Mouse (Mus musculus) midbrain, embryonic 16.5 days (tissue): ENCODE measurements around the gene Mrpl38. TPM values are rescaled to one million over a fixed set of nuclear protein-coding genes. Genes with fewer than 3 reads are reported as not detected.
"Not testable (repeated sequence)": the region's sequence is repeated elsewhere in the genome, so short reads cannot be mapped to it uniquely, and the experiment has no call there.

Experiments
- ATAC-seq: fragments of 200-750 bp; cut with Nextera tagmentation; 2 replicates; pipeline ENCODE4 v1.8.0; 2017; ENCODE audit warnings: moderate TSS enrichment
- H3K27ac ChIP-seq: fragments of 300-500 bp; sonication (generic); 2 replicates; pipeline ENCODE4 v1.5.1; 2014; ENCODE audit warnings: mild to moderate bottlenecking, low read length, mixed read lengths
- H3K27me3 ChIP-seq: fragments of 300-500 bp; sonication (generic); 2 replicates; pipeline ENCODE4 v1.6.1; 2014; ENCODE audit warnings: low read depth, low read length, mixed read lengths; ENCODE audit not compliant: control insufficient read depth, insufficient read depth
- H3K36me3 ChIP-seq: fragments of 300-500 bp; sonication (generic); 2 replicates; pipeline ENCODE4 v1.6.1; 2014; ENCODE audit warnings: mild to moderate bottlenecking, low read length, moderate library complexity, mixed read lengths; ENCODE audit not compliant: control insufficient read depth, insufficient read depth
- H3K4me1 ChIP-seq: fragments of 300-500 bp; sonication (generic); 2 replicates; pipeline ENCODE4 v1.6.1; 2014; ENCODE audit warnings: mild to moderate bottlenecking, low read length, mixed read lengths; ENCODE audit not compliant: control insufficient read depth, insufficient read depth
- H3K4me2 ChIP-seq: fragments of 300-500 bp; sonication (generic); 2 replicates; pipeline ENCODE4 v1.6.1; 2014; ENCODE audit warnings: mild to moderate bottlenecking, low read length, mixed read lengths
- H3K4me3 ChIP-seq: fragments of 300-500 bp; sonication (generic); 2 replicates; pipeline ENCODE4 v1.5.1; 2014; ENCODE audit warnings: low read depth, mild to moderate bottlenecking, low read length, moderate library complexity, mixed read lengths
- H3K9ac ChIP-seq: fragments of 300-500 bp; sonication (generic); 2 replicates; pipeline ENCODE4 v1.6.1; 2014; ENCODE audit warnings: low read depth, low read length, mixed read lengths
- H3K9me3 ChIP-seq: fragments of 300-500 bp; sonication (generic); replicated peaks from 2 replicates; pipeline ENCODE4 v1.6.1; 2014; ENCODE audit warnings: mild to moderate bottlenecking, low read length, mixed read lengths; ENCODE audit not compliant: control insufficient read depth, poor library complexity, severe bottlenecking
- WGBS: fragments of 180-500 bp; shearing (Covaris S2); extraction: QIAGEN DNeasy Blood & Tissue Kit; methylation state at CpG from one replicate; pipeline ENCODE4 v1.1.7; 2014; 5-methylcytosine and 5-hydroxymethylcytosine counted together
- polyA plus RNA-seq: library from polyadenylated mRNA; unstranded; fragments of >200 nt; fragmentation: Nextera tagmentation; extraction: Ambion mirVana; gene quantifications from 2 replicates; pipeline ENCODE4 v1.2.1, GENCODE M21; 2015

The Mrpl38 gene
- polyA plus RNA-seq, 1 experiment from 2014 or later, result 84.6 TPM

DNA sequence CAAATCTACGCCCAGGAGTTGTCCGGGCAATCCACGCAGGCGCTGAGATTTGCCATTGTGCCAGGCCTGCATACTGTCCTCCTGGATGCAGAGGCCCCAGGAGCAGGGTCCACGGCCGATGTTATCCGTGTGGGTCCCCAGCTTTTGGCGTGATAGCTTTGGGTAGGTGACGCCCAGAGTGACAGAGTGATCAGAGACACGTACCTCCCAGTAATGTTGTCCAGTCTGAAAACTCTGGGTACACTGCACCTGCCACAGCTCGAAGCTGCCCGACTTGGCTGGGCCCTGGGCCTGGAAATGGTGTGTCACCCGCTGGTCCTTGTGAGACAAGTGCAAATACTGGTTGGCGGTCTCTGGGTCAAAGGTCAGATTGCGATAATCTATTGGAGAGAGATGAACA lies 12.4 kb downstream of the Mrpl38 start:
- no peaks in the 10 kb centered on the region for H3K9me3 ChIP-seq
- H3K9ac ChIP-seq, result no peak overlapping the region
- no peak overlapping the region for H3K27ac ChIP-seq
- peaks cover 8% of the 10 kb centered on the region; the same call in 1 of the 2 replicates for H3K36me3 ChIP-seq
- ATAC-seq, result no peak
- H3K4me2 ChIP-seq, result no peak overlapping the region
- WGBS, result 95% methylated on average over 15 of the region's 15 CpGs
- H3K4me3 ChIP-seq, result no peak overlapping the region
- peaks cover 9% of the 10 kb centered on the region for H3K4me1 ChIP-seq
- H3K27me3 ChIP-seq, result no peaks in the 10 kb centered on the region

DNA sequence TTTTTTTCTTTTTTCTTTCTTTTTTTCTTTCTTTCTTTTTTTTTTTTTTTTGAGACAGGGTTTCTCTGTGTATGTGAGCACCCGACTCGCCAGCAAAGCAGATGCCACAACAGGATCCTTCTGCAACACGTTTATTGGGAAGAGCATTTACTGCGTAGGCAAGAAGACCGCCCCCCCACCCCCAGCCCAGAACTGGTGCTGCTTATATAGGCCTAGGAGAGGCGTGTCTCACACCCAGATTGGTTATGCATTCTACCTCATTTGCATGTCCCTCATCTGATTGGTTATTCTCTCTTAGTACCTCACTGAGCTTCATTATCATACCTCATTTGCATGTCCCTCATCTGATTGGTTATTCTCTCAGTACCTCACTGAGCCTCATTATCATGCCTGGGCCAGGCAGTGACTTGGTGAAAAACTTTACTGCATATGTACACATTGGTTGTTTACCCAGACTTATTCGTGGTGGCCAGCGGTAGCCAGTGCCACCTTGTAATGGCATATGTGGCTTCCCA lies 16.9 kb downstream of the Mrpl38 start:
- WGBS, result 94% methylated on average over 8 of the region's 8 CpGs
- not testable (repeated sequence) for H3K4me1 ChIP-seq, H3K9me3 ChIP-seq, H3K36me3 ChIP-seq, H3K4me2 ChIP-seq, H3K9ac ChIP-seq, ATAC-seq, H3K4me3 ChIP-seq, H3K27ac ChIP-seq, H3K27me3 ChIP-seq

DNA sequence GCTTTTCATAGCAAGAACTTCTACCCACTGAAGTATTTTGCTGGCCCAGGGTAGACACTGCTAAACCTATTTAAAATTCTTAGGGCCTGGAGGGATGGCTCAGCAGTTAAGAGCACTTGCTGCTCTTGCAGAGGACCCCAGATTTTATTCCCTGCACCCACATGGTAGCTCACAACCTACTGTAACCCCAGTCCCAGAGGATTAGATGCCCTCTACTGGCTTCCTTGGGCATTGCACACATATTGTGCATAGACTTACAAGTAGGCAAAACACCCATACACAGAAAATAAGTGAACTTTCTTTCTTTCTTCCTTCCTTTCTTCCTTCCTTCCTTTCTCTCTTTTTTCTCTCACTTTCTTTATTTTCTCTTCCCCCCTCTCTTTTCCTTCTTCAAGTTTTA lies 20.8 kb downstream of the Mrpl38 start:
- Histone ChIP-seq H3K27ac (no peak overlapping the region), H3K4me1 (no peaks in the 10 kb centered on the region), H3K9me3 (no peaks in the 10 kb centered on the region), H3K9ac (no peak overlapping the region), H3K4me2 (no peak overlapping the region), H3K4me3 (no peak overlapping the region), H3K36me3 (no peaks in the 10 kb centered on the region), H3K27me3 (no peaks in the 10 kb centered on the region)
- ATAC-seq, result no peak

DNA sequence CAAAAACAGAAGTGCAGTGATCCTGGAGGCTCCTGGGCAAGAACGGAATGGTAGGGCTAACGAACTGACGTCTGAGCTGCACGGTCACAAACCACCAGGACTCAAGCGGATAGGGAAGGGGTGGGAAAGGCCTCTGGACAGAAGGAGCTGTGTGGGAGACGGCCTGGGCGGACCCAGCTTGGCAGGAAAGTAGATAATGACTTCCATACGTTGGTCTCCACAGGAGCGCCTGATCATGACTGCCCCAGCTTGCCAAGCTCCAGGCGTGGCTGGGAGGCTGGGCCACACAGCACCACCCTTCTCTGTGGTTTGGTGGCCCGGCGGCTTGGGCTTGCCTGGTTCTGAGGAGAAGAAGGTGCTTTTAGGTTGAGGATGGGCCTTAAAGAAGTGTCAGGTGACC lies 21.4 kb downstream of the Mrpl38 start:
- 77% methylated on average over 11 of the region's 12 CpGs for WGBS
- no peak for ATAC-seq
- no peaks in the 10 kb centered on the region for H3K9me3 ChIP-seq
- H3K4me1 ChIP-seq, result no peaks in the 10 kb centered on the region
- H3K27me3 ChIP-seq, result no peaks in the 10 kb centered on the region
- no peak overlapping the region for H3K9ac ChIP-seq
- no peak overlapping the region for H3K4me2 ChIP-seq
- no peak overlapping the region for H3K27ac ChIP-seq
- no peak overlapping the region for H3K4me3 ChIP-seq
- no peaks in the 10 kb centered on the region for H3K36me3 ChIP-seq

DNA sequence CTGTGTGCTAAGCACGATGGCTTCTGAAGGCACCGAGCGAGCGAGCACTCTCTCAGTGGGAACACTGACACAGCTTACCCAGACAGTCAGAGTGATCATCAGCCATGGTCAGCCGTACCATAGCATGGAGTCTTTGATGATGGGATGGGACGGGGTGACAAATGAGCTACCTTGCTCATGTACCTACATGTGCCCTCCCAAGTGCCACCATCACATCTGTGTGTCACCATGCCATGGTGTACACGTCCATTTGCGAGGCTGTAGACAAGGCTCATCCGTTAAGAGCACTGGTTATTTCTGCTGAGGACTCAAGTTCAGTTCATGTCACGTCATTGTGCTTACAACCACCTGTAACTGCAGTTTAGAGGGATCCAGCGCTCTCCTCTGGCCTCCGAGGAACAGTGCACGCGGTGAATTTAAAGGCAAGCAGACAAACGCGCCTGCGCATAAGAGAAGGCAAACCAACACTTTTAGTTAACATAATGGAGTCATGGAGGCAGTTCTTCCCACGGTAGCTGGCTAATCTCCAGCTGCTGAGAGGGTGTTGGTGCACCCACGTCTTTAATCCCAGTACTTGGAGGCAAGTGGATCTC lies 27.0 kb downstream of the Mrpl38 start:
- no peaks in the 10 kb centered on the region for H3K9me3 ChIP-seq
- H3K27me3 ChIP-seq, result peaks cover 40% of the 10 kb centered on the region
- H3K9ac ChIP-seq, result no peak overlapping the region
- WGBS, result 84% methylated on average over 19 of the region's 19 CpGs
- ATAC-seq, result no peak
- H3K4me2 ChIP-seq, result no peak overlapping the region
- peaks cover 10% of the 10 kb centered on the region; the same call in 1 of the 2 replicates for H3K4me1 ChIP-seq
- H3K36me3 ChIP-seq, result no peaks in the 10 kb centered on the region
- no peak overlapping the region for H3K4me3 ChIP-seq
- H3K27ac ChIP-seq, result no peak overlapping the region

DNA sequence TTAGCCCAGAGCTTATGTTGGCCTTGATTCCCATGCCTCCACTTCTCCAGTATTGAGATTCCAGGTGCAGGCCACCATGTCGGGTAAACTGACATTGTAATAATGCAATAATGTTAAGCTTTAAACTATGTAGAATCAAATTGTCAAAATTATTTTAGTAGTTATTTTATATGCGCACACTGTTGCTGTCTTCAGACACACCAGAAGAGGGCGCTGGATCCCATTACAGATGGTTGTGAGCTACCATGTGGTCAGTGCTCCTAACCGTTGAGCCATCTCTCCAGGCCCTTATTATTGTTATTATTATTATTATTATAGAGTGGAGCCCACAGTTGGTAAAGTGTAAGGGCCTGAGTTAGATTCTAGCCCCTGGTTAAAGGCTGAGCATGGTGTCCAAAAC lies 27.6 kb downstream of the Mrpl38 start:
- Histone ChIP-seq H3K27ac (no peak overlapping the region), H3K4me2 (no peak overlapping the region), H3K36me3 (no peaks in the 10 kb centered on the region), H3K27me3 (peaks cover 47% of the 10 kb centered on the region), H3K4me1 (peaks cover 10% of the 10 kb centered on the region; the same call in 1 of the 2 replicates), H3K4me3 (no peak overlapping the region), H3K9ac (no peak overlapping the region), H3K9me3 (no peaks in the 10 kb centered on the region)
- no peak for ATAC-seq
- WGBS, result 81% methylated on average over 4 of the region's 4 CpGs

DNA sequence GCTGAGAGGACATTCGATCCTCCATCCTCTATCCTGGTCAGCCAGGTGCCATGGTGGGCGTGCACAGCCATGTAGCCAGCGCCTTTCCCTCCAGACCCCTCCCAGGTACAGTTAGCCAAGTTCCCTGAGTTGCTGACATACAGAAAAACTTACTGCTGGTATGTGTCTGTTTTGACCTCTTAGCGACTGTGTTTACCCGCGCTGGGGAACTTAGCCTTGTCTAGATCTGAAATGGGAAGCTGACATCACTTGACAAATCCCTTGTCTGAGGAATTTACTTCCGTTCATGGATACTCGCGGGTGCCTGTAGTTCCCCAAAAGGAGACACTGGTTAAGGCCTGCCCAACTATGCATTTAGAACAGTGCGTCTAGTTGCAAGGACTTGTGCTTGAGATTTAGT lies 28.1 kb downstream of the Mrpl38 start:
- Histone ChIP-seq H3K27me3 (peaks cover 52% of the 10 kb centered on the region), H3K27ac (no peak overlapping the region), H3K4me3 (peak overlapping the region; percentile 39), H3K36me3 (no peaks in the 10 kb centered on the region), H3K9me3 (no peaks in the 10 kb centered on the region), H3K4me1 (peaks cover 10% of the 10 kb centered on the region; the same call in 1 of the 2 replicates), H3K4me2 (peak overlapping the region; percentile 61), H3K9ac (peak overlapping the region; percentile 52; the same call in 1 of the 2 replicates)
- ATAC-seq, result no peak
- WGBS, result 38% methylated on average over 10 of the region's 10 CpGs

DNA sequence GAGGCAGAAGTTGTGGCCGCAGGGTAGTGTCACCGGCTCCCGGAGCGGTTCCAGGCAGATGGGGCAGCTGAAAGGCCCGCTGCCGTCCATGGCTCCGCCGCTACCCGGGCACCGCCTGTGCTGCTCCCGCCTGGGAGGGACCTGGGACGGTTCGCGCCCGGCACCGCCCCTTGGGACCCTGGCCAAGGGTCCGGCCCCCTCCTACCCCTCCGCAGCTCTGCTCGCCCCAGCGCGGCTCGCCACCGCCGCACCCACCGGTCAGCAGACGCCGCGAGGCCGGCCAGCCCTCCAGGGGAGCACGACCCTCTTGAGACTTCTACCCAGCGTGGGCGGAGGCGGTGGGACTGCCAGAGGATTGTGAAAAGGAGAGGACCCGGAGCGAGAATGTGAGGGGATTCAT lies 28.5 kb downstream of the Mrpl38 start:
- Histone ChIP-seq H3K9ac (peak overlapping the region; percentile 52), H3K27ac (no peak overlapping the region), H3K4me1 (peaks cover 10% of the 10 kb centered on the region; the same call in 1 of the 2 replicates), H3K4me3 (peak overlapping the region; percentile 39), H3K36me3 (no peaks in the 10 kb centered on the region), H3K4me2 (peak overlapping the region; percentile 61), H3K9me3 (no peaks in the 10 kb centered on the region), H3K27me3 (peaks cover 53% of the 10 kb centered on the region)
- 2% methylated on average over 31 of the region's 35 CpGs for WGBS
- peak; percentile 66; the same call in 1 of the 2 replicates for ATAC-seq

DNA sequence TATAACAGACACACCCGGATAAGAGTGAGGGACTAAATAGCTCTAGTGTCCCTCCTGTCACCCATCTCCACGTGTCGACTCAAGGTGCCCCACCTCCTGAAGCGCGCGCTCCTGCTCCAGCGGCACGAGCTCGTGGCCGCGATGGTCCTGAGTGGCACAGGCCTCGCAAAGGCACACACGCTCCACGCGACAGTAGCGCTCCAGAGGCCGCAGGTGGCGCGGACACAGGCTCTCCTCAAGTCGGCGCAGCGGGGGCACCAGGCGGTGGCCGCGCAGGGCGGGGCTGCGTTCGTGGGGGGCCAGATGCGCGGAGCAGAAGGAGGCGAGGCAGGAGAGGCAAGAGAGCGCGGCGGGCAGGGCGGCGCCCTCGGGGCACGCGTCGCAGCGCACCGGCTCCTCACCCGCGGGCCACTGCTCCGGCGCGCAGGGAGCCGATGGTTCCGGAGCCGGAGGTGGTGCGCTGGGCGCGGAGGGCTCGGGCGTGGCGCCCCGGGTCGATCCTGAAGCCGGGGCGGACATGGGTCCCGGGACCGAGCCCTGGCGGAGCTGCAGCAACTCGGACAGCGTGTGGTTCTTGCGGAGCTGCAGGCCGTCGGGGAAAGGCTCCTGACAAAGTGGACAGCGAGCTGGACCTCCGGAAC lies 29.1 kb downstream of the Mrpl38 start:
- Histone ChIP-seq H3K4me1 (peaks cover 10% of the 10 kb centered on the region; the same call in 1 of the 2 replicates), H3K27me3 (peaks cover 53% of the 10 kb centered on the region), H3K36me3 (no peaks in the 10 kb centered on the region), H3K9me3 (no peaks in the 10 kb centered on the region), H3K4me2 (peak overlapping the region; percentile 61), H3K27ac (no peak overlapping the region), H3K4me3 (peak overlapping the region; percentile 39), H3K9ac (peak overlapping the region; percentile 52)
- no peak for ATAC-seq
- WGBS, result 1% methylated on average over 68 of the region's 70 CpGs
